Mouse (Mus musculus) ovary, postnatal 10 days (tissue): ENCODE results near the gene Hspb2.

Experiments used
- DNase-seq: peaks from one replicate; pipeline ENCODE4 v3.0.0; 2022; ENCODE audit warnings: low spot score

Hspb2 gene

DNA sequence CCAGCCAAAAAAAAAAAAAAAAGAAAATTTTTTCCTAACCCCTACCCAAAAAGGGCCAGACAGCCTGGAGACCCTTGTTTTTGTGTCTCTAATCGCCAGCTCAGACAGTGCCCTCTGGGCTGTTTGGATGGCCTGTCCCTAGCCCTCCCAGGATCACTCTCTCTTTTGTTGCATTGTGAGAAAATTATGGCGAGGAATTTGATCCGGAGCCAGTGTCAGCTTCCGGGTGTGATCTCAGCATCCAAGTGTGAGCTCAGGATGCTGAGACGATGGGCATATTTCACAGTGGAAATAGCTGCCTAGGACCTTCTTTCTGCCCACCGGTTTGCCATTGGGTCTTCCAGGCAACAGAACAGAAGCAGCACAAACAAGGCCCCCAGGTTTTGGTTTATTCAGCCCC, 1.4 kb downstream of the Hspb2 start:
- no peak for DNase-seq

DNA sequence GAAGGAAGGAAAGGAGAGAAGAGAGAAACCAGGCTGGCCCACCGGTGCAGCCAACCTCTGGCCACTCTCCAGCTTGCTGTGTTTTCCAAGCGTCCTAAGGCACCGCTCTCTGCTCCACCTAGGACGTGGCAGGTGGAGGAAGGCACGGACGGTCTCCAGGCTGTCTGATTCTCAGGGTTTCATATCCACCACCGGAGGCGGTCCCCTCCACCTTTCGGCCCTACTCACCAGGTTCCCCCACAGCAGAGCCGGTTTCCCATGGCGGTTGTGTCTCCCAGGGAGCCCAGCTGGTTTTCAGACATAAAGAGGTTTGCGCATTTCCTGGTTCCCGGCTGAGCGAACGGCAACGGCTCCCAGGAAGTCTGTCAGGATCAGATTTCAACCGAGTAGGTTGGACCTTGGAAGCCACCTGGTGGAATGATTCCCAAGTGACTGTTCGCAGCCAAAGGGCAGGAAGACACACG, 5.9 kb downstream of the Hspb2 start, which contains the start of gene 2310030G06Rik:
Gene 2310030G06Rik (minus strand): TSS at position 323 of the 464 bp plus-strand sequence.
- no peak for DNase-seq

DNA sequence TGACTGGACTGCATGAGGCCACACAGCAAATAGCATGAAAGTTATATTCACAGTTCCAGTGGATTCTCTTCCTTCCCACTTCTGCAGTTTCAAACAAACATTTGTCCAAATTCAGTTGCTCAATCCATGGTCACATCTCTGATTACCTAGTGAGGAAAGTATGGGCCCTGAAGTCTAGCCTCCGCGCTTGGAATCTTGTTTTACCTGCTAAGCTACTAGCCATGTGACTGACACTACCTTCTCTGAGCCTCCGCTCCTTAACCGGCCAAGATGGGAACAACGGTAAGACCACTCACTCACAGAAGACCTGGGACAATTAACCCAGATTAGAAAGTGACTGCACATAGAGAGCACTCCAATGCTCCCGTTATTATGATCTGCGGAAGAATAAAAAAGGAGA, 6.3 kb downstream of the Hspb2 start:
- DNase-seq = no peak

DNA sequence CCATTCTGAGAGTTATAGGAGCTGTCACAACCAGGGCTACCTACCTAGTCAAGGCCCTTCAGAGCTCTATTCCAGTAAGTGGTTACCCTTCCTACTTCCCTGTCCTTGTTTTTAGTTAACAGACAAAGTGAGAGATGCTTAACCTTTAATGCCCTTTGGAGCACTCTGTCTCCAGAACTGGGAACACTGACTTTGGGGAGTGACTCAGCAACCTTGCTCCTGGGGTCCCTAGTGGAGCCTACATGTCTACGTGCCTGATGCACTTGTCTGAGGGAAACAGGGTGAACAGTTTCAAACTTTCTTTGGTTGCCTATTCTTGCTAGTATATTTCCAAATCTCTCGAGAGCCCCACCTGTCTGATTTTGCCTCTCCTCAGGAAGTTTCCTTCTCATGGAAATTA, 9.4 kb downstream of the Hspb2 start:
- DNase-seq = no peak

DNA sequence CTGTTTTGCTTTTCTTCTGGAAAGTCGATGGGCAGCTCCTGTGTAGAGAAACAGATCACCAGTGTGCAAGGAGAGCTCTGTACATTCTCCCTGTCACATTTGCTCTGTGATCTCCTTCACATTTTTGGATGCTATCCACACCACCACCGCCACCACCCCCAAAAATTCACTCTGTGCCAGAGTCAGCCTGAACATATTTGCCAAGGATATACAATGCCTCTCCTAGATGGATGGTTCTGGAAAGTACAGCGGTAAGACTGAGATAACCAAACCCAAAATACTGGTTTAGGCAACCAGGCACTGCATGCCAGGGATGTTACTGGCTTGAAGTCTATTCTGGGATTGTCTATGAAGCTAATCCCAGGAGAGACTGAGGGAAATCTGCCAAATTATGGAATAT, 9.9 kb downstream of the Hspb2 start:
- DNase-seq = no peak

DNA sequence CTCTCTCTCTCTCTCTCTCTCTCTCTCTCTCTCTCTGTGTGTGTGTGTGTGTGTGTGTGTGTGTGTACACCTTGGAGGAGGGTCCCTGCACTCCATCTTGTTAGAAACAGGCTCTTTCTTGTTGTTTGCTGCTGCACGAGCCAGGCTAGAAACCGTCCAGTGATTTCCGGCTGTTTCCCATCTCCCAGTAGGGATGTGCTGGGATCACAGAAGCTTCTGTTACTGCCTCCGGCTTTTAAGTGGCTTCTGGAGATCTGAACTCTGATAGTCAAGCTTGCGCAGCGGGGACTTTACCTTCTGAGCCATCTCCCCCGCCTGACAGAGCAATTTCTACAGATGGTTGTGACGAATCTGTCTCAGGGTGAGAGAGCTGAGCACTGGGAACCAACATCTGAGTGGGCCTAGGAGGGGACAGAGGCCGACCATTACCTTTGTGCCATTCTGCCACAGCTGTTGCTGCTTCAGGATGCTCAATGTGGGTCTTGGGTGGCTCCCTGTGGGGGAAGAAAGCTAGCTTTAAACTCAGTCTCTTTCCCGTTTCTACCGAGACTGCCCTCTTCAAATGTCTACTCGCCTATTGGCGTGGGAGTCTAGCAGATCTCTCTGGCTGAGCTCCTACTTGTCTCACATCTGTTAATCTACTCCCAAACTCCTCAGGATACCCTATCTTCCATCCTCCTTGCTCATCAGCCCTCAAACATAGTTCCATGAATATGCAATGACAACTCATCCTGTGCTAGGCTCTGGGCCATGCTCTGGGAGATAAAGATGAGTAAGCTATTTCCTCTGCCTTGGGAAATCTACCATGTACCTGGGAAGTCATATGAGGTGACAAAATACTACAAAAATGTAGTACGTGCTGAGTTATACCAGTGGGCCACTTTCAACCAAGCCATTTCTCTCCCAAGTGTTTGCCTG, 11.0 kb downstream of the Hspb2 start:
- no peak for DNase-seq

DNA sequence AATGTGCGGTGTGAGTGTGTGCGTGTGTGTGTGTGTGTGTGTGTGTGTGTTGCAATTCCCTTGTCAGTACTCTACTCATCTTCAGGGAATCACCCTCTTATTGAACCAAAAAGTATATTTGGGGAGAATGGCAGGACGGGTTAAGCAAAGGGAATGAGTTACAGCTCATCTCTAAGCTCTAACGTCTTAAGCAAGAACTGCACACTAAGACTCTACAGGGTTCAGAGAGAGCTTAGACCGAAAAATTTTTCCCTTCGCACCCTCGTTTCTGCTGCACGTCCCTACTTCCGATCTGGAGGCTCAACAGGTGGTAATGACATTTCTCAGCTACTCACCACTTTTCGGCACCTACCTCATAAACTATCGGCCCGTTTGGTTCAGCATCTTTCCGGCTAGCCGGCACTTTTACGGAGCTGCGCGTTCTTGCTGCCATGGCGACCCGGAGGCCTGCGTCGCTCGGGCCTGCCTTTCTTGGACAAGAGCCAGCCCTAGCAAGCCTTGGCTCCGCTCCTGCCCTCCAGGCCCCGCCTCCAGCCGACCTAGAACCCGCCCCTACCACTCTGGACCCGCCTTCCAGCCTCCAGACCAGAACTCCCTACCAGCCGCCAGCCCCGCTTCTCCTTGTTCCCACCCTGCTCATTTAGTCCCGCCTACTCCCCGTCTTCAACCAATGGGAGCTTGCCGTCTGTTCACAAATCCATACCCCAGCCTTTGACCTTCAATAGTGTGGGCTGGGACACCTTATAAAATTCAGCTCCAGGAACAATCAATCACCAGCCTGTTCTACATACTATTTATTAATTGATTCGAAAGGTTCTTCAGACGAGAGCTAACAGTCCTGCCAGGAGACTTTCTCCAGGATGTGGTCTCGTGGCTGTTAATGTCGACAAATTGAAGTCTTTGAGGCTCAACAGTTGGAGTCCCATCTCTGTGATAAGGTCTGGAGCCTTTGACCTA, 13.0 kb downstream of the Hspb2 start, which contains the start of gene Dixdc1:
Gene Dixdc1 (minus strand): TSS at position 604 of the 957 bp plus-strand sequence.
- DNase-seq = peak; percentile 79

- no peak for DNase-seq
Measured at GRCm38 (mm10) chr9:50734989-50735388, 17.2 kb downstream of the Hspb2 start.

GRCm38 (mm10) chr9:50732560-50732959, 19.6 kb downstream of the Hspb2 start:
- DNase-seq = no peak

DNA sequence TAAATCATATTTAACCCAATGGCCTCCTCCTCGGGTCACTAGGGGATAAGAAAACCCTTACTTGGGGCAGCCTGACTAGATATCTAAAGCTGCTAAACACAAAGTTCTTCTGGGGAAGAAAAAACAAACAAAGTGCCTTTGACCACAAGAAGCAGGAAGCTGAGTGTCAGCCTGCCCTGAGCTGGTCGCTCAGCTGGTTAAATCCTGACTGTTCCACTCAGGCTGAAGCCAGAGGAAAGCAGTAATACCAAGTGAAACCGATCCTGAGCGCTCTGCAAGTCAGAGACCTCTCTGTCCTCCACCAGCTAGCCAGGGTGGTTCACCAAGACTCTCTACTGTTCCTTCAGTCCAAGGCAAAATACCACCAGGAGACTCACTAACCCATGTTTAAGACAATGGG, 22.6 kb downstream of the Hspb2 start:
- no peak for DNase-seq

DNA sequence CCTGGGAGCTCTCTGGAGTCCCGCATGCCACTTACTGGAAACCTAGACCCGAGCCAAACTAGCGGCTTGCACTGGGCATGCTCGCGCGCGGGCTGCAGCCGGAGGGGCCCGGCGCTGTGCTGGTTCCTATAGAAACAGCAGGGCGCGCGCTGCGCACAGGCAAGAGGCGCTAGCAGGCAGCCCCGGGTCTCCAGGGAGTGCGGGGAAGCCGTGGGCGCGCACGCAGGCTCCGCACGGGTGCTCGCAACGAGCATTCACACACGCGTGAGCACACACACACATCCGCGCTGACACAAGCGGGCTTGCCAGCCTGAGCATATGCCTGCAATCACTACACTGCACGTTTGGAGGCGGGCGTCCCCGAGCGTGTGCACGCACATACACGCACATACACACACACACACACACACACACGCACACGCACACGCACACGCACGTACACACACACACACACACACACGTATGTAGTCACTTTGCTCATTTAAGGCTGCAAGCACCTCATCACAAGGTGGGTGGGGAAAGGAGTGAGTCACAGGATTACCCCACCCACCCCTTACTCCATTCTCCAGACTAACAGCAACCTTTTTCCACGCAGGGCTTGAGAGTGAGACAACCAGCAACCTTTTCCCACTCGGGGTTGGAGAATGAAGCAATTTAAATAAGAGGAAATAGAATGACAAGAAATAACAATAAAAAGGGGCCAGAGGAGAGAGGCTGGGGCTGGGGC, 24.1 kb downstream of the Hspb2 start:
- no peak for DNase-seq

GRCm38 (mm10) chr9:50727171-50727924, 24.8 kb downstream of the Hspb2 start:
- no peak for DNase-seq

GRCm38 (mm10) chr9:50725921-50726590, 26.1 kb downstream of the Hspb2 start:
- DNase-seq = no peak

- DNase-seq = no peak
Measured at GRCm38 (mm10) chr9:50724661-50725330, 27.4 kb downstream of the Hspb2 start.

- DNase-seq = no peak
Measured at GRCm38 (mm10) chr9:50724147-50724546, 28.0 kb downstream of the Hspb2 start.

- DNase-seq = peak; percentile 52
Measured at GRCm38 (mm10) chr9:50723406-50723805, 28.7 kb downstream of the Hspb2 start.

- DNase-seq = no peak
Measured at GRCm38 (mm10) chr9:50722451-50722911, 29.7 kb downstream of the Hspb2 start.

DNA sequence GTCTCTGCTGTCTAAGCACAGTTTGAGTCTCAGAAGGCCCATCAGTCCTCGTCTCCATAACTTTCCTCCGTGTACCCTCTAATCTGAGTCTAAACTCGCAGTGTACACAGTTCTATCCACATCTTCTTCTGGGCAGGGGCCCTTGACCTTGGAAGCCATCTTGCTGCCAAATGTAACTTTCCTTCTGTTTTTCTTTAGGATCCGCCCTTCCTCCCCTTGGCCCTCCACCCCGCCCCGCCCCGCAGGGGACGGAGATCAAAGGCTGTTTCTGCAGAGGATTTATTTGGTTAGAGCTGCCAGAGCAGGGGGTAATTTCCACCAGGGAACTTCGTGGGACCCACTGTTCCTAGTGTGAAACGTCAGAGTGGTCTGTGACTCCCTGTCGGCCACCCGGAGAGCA, 31.1 kb downstream of the Hspb2 start:
- no peak for DNase-seq

- no peak for DNase-seq
Measured at GRCm38 (mm10) chr9:50718878-50719277, 33.3 kb downstream of the Hspb2 start.

- DNase-seq = no peak
Measured at GRCm38 (mm10) chr9:50714188-50714587, 38.0 kb downstream of the Hspb2 start.
